ENCODE assay signal across 8 mouse cellular contexts in genomic region chr14:79773425-79774391, GRCm38 (mm10). TPM values are rescaled to one million over a fixed set of nuclear protein-coding genes. Genes with fewer than 3 reads are reported as not detected.
DNase-seq lines count a peak whose midpoint lies in the region; ATAC-seq and TF ChIP-seq lines count a peak whose summit lies in the region.

No protein-coding gene starts in this region.

- no peak for TF ChIP-seq POLR2A in kidney, adult 2 months (IDR thresholded peaks at IDR 0.05; ENCODE audit: low read depth, low read length)

- ATAC-seq in kidney, postnatal 0 days (replicated peaks; ENCODE audit: low FRiP score, low read depth) = no peak
- ATAC-seq in embryonic facial prominence, embryonic 11.5 days (replicated peaks; ENCODE audit: insufficient number of reproducible peaks, low FRiP score, low TSS enrichment, low read depth) = no peak
- no peak for ATAC-seq in intestine, postnatal 0 days
- no peak for ATAC-seq in neural tube, embryonic 13.5 days (ENCODE audit: low read depth)

- H3K4me1 ChIP-seq in kidney, postnatal 0 days (replicated peaks; ENCODE audit: insufficient read depth, low read length) = peaks cover 22% of the 10 kb centered on the region
- H3K4me1 ChIP-seq in embryonic facial prominence, embryonic 11.5 days (ENCODE audit: control insufficient read depth, insufficient read depth, low read length) = peaks cover 3% of the 10 kb centered on the region; the same call in 1 of the 2 replicates
- H3K4me1 ChIP-seq in intestine, postnatal 0 days (replicated peaks; ENCODE audit: control insufficient read depth, insufficient read depth, low read length) = 0 out of 2 replicates have a peak, but pooled peaks cover 4% of the 10 kb centered on the region
- H3K4me1 ChIP-seq in neural tube, embryonic 13.5 days (replicated peaks) = peaks cover 56% of the 10 kb centered on the region
- H3K4me1 ChIP-seq in kidney, adult 2 months (ENCODE audit: control insufficient read depth, insufficient read depth, low read length) = peaks cover 8% of the 10 kb centered on the region; the same call in 1 of the 2 replicates

- peak overlapping the region; percentile 30 for H3K4me3 ChIP-seq in kidney, postnatal 0 days (replicated peaks; ENCODE audit: low read depth, low read length)
- peak overlapping the region; percentile 31 for H3K4me3 ChIP-seq in embryonic facial prominence, embryonic 11.5 days (ENCODE audit: low read depth, low read length)
- peak overlapping the region; percentile 23 for H3K4me3 ChIP-seq in intestine, postnatal 0 days (ENCODE audit: low read depth, low read length)
- H3K4me3 ChIP-seq in neural tube, embryonic 13.5 days = peak overlapping the region; percentile 43
- no peak overlapping the region for H3K4me3 ChIP-seq in kidney, adult 2 months (ENCODE audit: insufficient read depth, low read depth, low read length)

- H3K9me3 ChIP-seq in kidney, postnatal 0 days (replicated peaks; ENCODE audit: low read length) = no peaks in the 10 kb centered on the region
- H3K9me3 ChIP-seq in embryonic facial prominence, embryonic 11.5 days (replicated peaks; ENCODE audit: control insufficient read depth, low read length) = no peaks in the 10 kb centered on the region
- H3K9me3 ChIP-seq in intestine, postnatal 0 days (ENCODE audit: control insufficient read depth) = no peaks in the 10 kb centered on the region
- H3K9me3 ChIP-seq in neural tube, embryonic 13.5 days = peaks cover 3% of the 10 kb centered on the region; the same call in 1 of the 2 replicates

- DNase-seq in kidney, postnatal 0 days (ENCODE audit: low spot score) = no peak
- no peak for DNase-seq in kidney, postnatal 14 days
- DNase-seq in embryonic facial prominence, embryonic 11.5 days (ENCODE audit: low spot score) = peak; percentile 66
- no peak for DNase-seq in c-Kit-positive CD71-positive TER-119-positive erythroid progenitor cells, embryonic 14.5 days (ENCODE audit: low spot score)
- no peak for DNase-seq in urinary bladder, postnatal 36 days (ENCODE audit: low spot score in 2 of 2)
- no peak for DNase-seq in kidney, adult 2 months

- TF ChIP-seq CTCF in kidney, postnatal 0 days (IDR thresholded peaks at IDR 0.05; ENCODE audit: low read depth) = no peak
- TF ChIP-seq CTCF in intestine, postnatal 0 days (IDR thresholded peaks at IDR 0.05; ENCODE audit: low read depth) = no peak
- no peak for TF ChIP-seq CTCF in kidney, adult 2 months (conservative IDR thresholded peaks at IDR 0.05; ENCODE audit: insufficient read depth, insufficient read length, low read depth, low read length)

- WGBS in kidney, postnatal 0 days = under 1% methylated on average over 44 of the region's 44 CpGs
- WGBS in embryonic facial prominence, embryonic 11.5 days = under 1% methylated on average over 41 of the region's 44 CpGs
- WGBS in intestine, postnatal 0 days = 1% methylated on average over 44 of the region's 44 CpGs
- under 1% methylated on average over 44 of the region's 44 CpGs for WGBS in neural tube, embryonic 13.5 days
- WGBS in kidney, adult 2 months = 2% methylated on average over 44 of the region's 44 CpGs

- no peak overlapping the region for H3K9ac ChIP-seq in kidney, postnatal 0 days (ENCODE audit: low read depth, low read length)
- H3K9ac ChIP-seq in embryonic facial prominence, embryonic 11.5 days (replicated peaks; ENCODE audit: low read length) = peak overlapping the region; percentile 41; the same call in 1 of the 2 replicates
- no peak overlapping the region for H3K9ac ChIP-seq in intestine, postnatal 0 days (ENCODE audit: low read depth, low read length)
- H3K9ac ChIP-seq in neural tube, embryonic 13.5 days = peak overlapping the region; percentile 79

- no peaks in the 10 kb centered on the region for H3K36me3 ChIP-seq in kidney, postnatal 0 days (ENCODE audit: insufficient read depth, low read length)
- no peaks in the 10 kb centered on the region for H3K36me3 ChIP-seq in embryonic facial prominence, embryonic 11.5 days (replicated peaks; ENCODE audit: control insufficient read depth, insufficient read depth, low read depth, low read length)
- no peaks in the 10 kb centered on the region for H3K36me3 ChIP-seq in intestine, postnatal 0 days (ENCODE audit: control insufficient read depth, insufficient read depth)
- H3K36me3 ChIP-seq in neural tube, embryonic 13.5 days = no peaks in the 10 kb centered on the region
- H3K36me3 ChIP-seq in kidney, adult 2 months (ENCODE audit: control insufficient read depth, insufficient read depth, low read length) = no peaks in the 10 kb centered on the region

- peak overlapping the region; percentile 52 for H3K4me2 ChIP-seq in kidney, postnatal 0 days (ENCODE audit: low read length)
- peak overlapping the region; percentile 71 for H3K4me2 ChIP-seq in embryonic facial prominence, embryonic 11.5 days (ENCODE audit: low read depth, low read length)
- H3K4me2 ChIP-seq in intestine, postnatal 0 days (replicated peaks; ENCODE audit: low read depth) = peak overlapping the region; percentile 48
- peak overlapping the region; percentile 71 for H3K4me2 ChIP-seq in neural tube, embryonic 13.5 days

- no peak overlapping the region for H3K27ac ChIP-seq in kidney, postnatal 0 days
- no peak overlapping the region for H3K27ac ChIP-seq in embryonic facial prominence, embryonic 11.5 days (replicated peaks; ENCODE audit: low read depth, low read length)
- no peak overlapping the region for H3K27ac ChIP-seq in intestine, postnatal 0 days (ENCODE audit: low read depth, low read length)
- H3K27ac ChIP-seq in neural tube, embryonic 13.5 days (replicated peaks) = peak overlapping the region; percentile 80
- no peak overlapping the region for H3K27ac ChIP-seq in kidney, adult 2 months (ENCODE audit: insufficient read depth, low read depth, low read length)

- H3K27me3 ChIP-seq in kidney, postnatal 0 days (ENCODE audit: insufficient read depth, low read length) = peaks cover 54% of the 10 kb centered on the region
- H3K27me3 ChIP-seq in embryonic facial prominence, embryonic 11.5 days (ENCODE audit: control insufficient read depth, insufficient read depth, low read length) = peaks cover 50% of the 10 kb centered on the region
- H3K27me3 ChIP-seq in intestine, postnatal 0 days (replicated peaks; ENCODE audit: control insufficient read depth, insufficient read depth, low read length) = peaks cover 63% of the 10 kb centered on the region
- peaks cover 69% of the 10 kb centered on the region for H3K27me3 ChIP-seq in neural tube, embryonic 13.5 days
- peaks cover 2% of the 10 kb centered on the region; the same call in 1 of the 2 replicates for H3K27me3 ChIP-seq in kidney, adult 2 months (replicated peaks; ENCODE audit: control insufficient read depth, insufficient read depth, low read length)

RNA-seq across cellular contexts. Expression of gene Pcdh8, which starts 2.6 kb away (rescaled TPM):
- 1.4 TPM in 2 replicates for polyA plus RNA-seq in kidney, postnatal 0 days (2015; fragmentation: Nextera tagmentation; extraction: Ambion mirVana)
- polyA plus RNA-seq in embryonic facial prominence, embryonic 11.5 days (2014; fragmentation: Nextera tagmentation; extraction: Ambion mirVana) = 2.8 and 3.1 TPM in 2 replicates
- 0.34 and 0.40 TPM in 2 replicates for polyA plus RNA-seq in intestine, postnatal 0 days (2015; fragmentation: Nextera tagmentation; extraction: Ambion mirVana)
- 31.5 and 33.6 TPM in 2 replicates for polyA plus RNA-seq in neural tube, embryonic 13.5 days (2015; fragmentation: Nextera tagmentation; extraction: Ambion mirVana)
- 0.06 and 0.10 TPM in 2 replicates for polyA plus RNA-seq in kidney, adult 2 months (2012; rRNA removed)

Comparison
In these comparisons a context has a peak if more than half of its experiments do, and no peak if none do; other contexts are left out.
1. H3K9ac ChIP-seq: peak in embryonic facial prominence, embryonic 11.5 days (single experiment) and neural tube, embryonic 13.5 days (single experiment); none in kidney, postnatal 0 days (single experiment) and intestine, postnatal 0 days (single experiment).
2. Peak in every context shown above with its lines, with median percentiles within 50 percentile points of each other: H3K4me2 ChIP-seq.